Mouse (Mus musculus): ENCODE results near the gene Ptges3l. TPM values are rescaled to one million over a fixed set of nuclear protein-coding genes. Genes with fewer than 3 reads are reported as not detected.
A peak's percentile ranks its signal among the peaks of the same experiment; 100 is the strongest.
"Not testable (repeated sequence)": the region's sequence is repeated elsewhere in the genome, so short reads cannot be mapped to it uniquely, and the experiment has no call there.

Ptges3l gene
- 1 to 10 TPM; 1.7 to 2.1 TPM for polyA plus RNA-seq (2017; shearing (Covaris generic))

- ATAC-seq: peak; percentile 92
These were observed at the start of gene Ptges3l, which contains the start of gene Rundc1 for GRCm38 (mm10) chr11:101424925-101425813. Gene Ptges3l, minus strand, starts transcription at chr11:101425333. Gene Rundc1, plus strand, starts transcription at chr11:101425085.

GRCm38 (mm10) chr11:101474298-101474697, 49.2 kb upstream of the Ptges3l start:
- ATAC-seq: no peak

- not testable (repeated sequence) for ATAC-seq
These were observed 48.6 kb upstream of the Ptges3l start for GRCm38 (mm10) chr11:101473686-101474085.

GRCm38 (mm10) chr11:101472336-101472735, 47.2 kb upstream of the Ptges3l start:
- no peak for ATAC-seq

- no peak for ATAC-seq
These were observed 46.8 kb upstream of the Ptges3l start for GRCm38 (mm10) chr11:101471926-101472325.

- ATAC-seq: no peak
These were observed 45.1 kb upstream of the Ptges3l start for GRCm38 (mm10) chr11:101470206-101470605.

- ATAC-seq: no peak
These were observed 44.0 kb upstream of the Ptges3l start for GRCm38 (mm10) chr11:101469155-101469554.

GRCm38 (mm10) chr11:101468731-101469130, 43.6 kb upstream of the Ptges3l start:
- ATAC-seq: no peak

- ATAC-seq: no peak
These were observed 43.1 kb upstream of the Ptges3l start for GRCm38 (mm10) chr11:101468263-101468688.

- ATAC-seq: peak; percentile 43
These were observed 42.5 kb upstream of the Ptges3l start for GRCm38 (mm10) chr11:101467477-101468262.

GRCm38 (mm10) chr11:101466552-101466950, 41.4 kb upstream of the Ptges3l start:
- ATAC-seq: not testable (repeated sequence)

GRCm38 (mm10) chr11:101465869-101466551, 40.9 kb upstream of the Ptges3l start, which contains the start of gene Vat1:
Gene Vat1, minus strand, starts transcription at chr11:101466230.
- peak; percentile 43 for ATAC-seq

- peak; percentile 48 for ATAC-seq
These were observed 40.2 kb upstream of the Ptges3l start for GRCm38 (mm10) chr11:101465101-101465868.

- ATAC-seq: peak; percentile 12
These were observed 39.3 kb upstream of the Ptges3l start, which contains the start of gene Rnd2 for GRCm38 (mm10) chr11:101464211-101465100. Gene Rnd2, plus strand, starts transcription at chr11:101464999.

GRCm38 (mm10) chr11:101462583-101463440, 37.7 kb upstream of the Ptges3l start:
- no peak for ATAC-seq

GRCm38 (mm10) chr11:101462141-101462540, 37.0 kb upstream of the Ptges3l start:
- ATAC-seq: no peak

- no peak for ATAC-seq
These were observed 35.2 kb upstream of the Ptges3l start for GRCm38 (mm10) chr11:101460321-101460720.

- no peak for ATAC-seq
These were observed 34.6 kb upstream of the Ptges3l start for GRCm38 (mm10) chr11:101459716-101460115.

- ATAC-seq: no peak
These were observed 33.1 kb upstream of the Ptges3l start for GRCm38 (mm10) chr11:101458217-101458616.

GRCm38 (mm10) chr11:101457631-101458030, 32.5 kb upstream of the Ptges3l start:
- ATAC-seq: no peak
